Mouse (Mus musculus) kidney, embryonic 14.5 days (tissue): ENCODE data around the gene Sash1. TPM values are rescaled to one million over a fixed set of nuclear protein-coding genes. Genes with fewer than 3 reads are reported as not detected.
A peak's percentile ranks its signal among the peaks of the same experiment; 100 is the strongest.
"Not testable (repeated sequence)": the region's sequence is repeated elsewhere in the genome, so short reads cannot be mapped to it uniquely, and the experiment has no call there.

Source experiments
- ATAC-seq: fragments of 200-750 bp; cut with Nextera tagmentation; 2 replicates; pipeline ENCODE4 v1.8.0; 2017; ENCODE audit warnings: moderate number of reproducible peaks, mild to moderate bottlenecking, moderate TSS enrichment, moderate library complexity; ENCODE audit not compliant: low FRiP score, low TSS enrichment
- H3K27ac ChIP-seq: fragments of 300-500 bp; sonication (generic); 2 replicates; pipeline ENCODE4 v1.5.1; 2014; ENCODE audit warnings: low read depth, mild to moderate bottlenecking, low read length, moderate library complexity, mixed read lengths
- H3K27me3 ChIP-seq: fragments of 300-500 bp; sonication (generic); 2 replicates; pipeline ENCODE4 v1.6.1; 2014; ENCODE audit warnings: mild to moderate bottlenecking, low read length; ENCODE audit not compliant: control insufficient read depth, insufficient read depth
- H3K36me3 ChIP-seq: fragments of 300-500 bp; sonication (generic); 2 replicates; pipeline ENCODE4 v1.6.1; 2014; ENCODE audit warnings: low read length, mixed read lengths; ENCODE audit not compliant: control insufficient read depth, insufficient read depth
- H3K4me1 ChIP-seq: fragments of 300-500 bp; sonication (generic); 2 replicates; pipeline ENCODE4 v1.6.1; 2014; ENCODE audit warnings: low read length, mixed read lengths; ENCODE audit not compliant: control insufficient read depth, insufficient read depth
- H3K4me2 ChIP-seq: fragments of 300-500 bp; sonication (generic); replicated peaks from 2 replicates; pipeline ENCODE4 v1.6.1; 2014; ENCODE audit warnings: low read depth, mild to moderate bottlenecking, low read length
- H3K4me3 ChIP-seq: fragments of 300-500 bp; sonication (generic); 2 replicates; pipeline ENCODE4 v1.5.1; 2014; ENCODE audit warnings: mild to moderate bottlenecking, low read length
- H3K9ac ChIP-seq: fragments of 300-500 bp; sonication (generic); 2 replicates; pipeline ENCODE4 v1.6.1; 2014; ENCODE audit warnings: low read depth, mild to moderate bottlenecking, low read length, moderate library complexity
- H3K9me3 ChIP-seq: fragments of 300-500 bp; sonication (generic); 2 replicates; pipeline ENCODE4 v1.6.1; 2016; ENCODE audit warnings: low read length; ENCODE audit not compliant: control insufficient read depth
- WGBS: fragments of 180-500 bp; shearing (Covaris S2); extraction: QIAGEN DNeasy Blood & Tissue Kit; methylation state at CpG from one replicate; pipeline ENCODE4 v1.1.7; 2014; 5-methylcytosine and 5-hydroxymethylcytosine counted together
- polyA plus RNA-seq: library from polyadenylated mRNA; unstranded; fragments of >200 nt; fragmentation: Nextera tagmentation; extraction: Ambion mirVana; gene quantifications from 2 replicates; pipeline ENCODE4 v1.2.1, GENCODE M21; 2014

Gene Sash1
- polyA plus RNA-seq, 1 experiment from 2014 or later = 5.5 TPM

DNA sequence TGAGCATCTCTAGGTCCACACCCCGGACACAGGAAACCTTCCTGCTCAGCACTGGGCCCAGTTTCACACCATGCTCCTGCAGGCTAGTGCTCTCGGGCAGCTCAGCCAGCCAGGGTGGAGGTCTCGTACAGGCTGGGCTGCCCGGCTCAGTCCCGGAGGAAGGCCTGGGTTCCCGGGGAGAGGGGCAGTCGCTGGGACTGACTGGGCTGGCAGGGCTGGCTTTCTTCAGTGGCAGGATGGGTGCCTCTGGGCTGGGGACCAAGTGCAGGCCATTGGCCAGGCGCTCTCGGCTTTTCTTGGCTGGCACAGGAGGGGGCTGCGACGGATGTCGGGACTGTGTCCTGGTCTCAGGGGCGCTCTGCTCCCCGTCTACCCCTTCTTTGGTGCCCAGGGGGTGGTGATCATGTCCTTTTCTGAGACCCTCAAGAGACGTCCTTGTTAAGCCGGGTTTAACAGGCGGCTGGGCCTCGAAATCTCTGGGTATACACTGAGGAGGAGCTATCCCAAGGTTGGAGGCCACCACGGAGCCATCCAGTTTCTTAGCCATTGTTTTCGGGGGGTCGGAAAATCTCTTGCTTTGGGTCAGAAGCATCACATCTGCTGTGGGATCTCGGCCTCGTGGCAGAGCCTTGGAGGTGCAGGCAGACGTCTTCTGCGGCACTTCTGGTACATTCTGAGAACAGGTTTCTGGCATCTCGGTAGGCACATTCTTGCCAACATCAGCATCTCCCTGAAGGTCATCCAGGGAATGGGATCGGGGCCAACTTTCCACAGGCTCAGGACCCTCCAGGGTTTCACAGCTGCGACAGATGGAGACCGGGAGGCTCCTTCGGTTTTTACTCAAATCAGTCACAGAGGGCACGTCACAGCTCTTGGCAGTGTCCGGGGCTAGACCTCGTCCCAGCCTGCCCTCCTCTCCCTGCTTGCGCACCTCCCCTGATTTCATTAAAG, 156.2 kb downstream of the Sash1 start:
- Histone ChIP-seq H3K4me2 (no peak overlapping the region), H3K27ac (no peak overlapping the region), H3K9me3 (no peaks in the 10 kb centered on the region), H3K36me3 (peaks cover 61% of the 10 kb centered on the region), H3K27me3 (no peaks in the 10 kb centered on the region), H3K9ac (no peak overlapping the region), H3K4me3 (no peak overlapping the region), H3K4me1 (no peaks in the 10 kb centered on the region)
- WGBS = 94% methylated on average over 34 of the region's 34 CpGs
- no peak for ATAC-seq

GRCm38 (mm10) chr10:8719345-8719744, 166.5 kb downstream of the Sash1 start:
- no peak overlapping the region for H3K4me3 ChIP-seq
- no peaks in the 10 kb centered on the region for H3K4me1 ChIP-seq
- ATAC-seq = no peak
- no peaks in the 10 kb centered on the region for H3K27me3 ChIP-seq
- WGBS = 72% methylated on average over 13 of the region's 13 CpGs
- no peak overlapping the region for H3K4me2 ChIP-seq
- H3K27ac ChIP-seq = no peak overlapping the region
- no peak overlapping the region for H3K9ac ChIP-seq
- H3K9me3 ChIP-seq = no peaks in the 10 kb centered on the region
- peaks cover 12% of the 10 kb centered on the region; the same call in 1 of the 2 replicates for H3K36me3 ChIP-seq

DNA sequence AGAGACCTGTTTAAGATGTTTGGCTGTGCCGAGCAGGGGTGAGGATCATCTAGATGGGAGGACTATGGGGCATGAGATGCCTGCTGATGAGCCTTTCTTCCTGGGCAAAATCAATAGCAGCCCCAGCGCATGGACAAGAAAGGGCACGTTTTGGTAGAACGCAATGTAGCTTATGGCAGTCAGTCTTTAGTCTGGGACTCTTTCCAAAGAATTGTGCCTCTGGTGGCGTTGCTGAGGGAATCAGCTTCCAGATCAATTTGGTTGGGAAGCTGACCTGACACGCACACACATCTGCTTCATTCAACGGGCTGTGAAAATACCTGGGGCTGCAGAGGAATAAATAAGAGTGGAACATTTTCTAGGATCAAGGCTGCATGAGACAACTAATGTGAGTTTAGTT, 167.0 kb downstream of the Sash1 start:
- Histone ChIP-seq H3K27me3 (no peaks in the 10 kb centered on the region), H3K4me2 (no peak overlapping the region), H3K9ac (no peak overlapping the region), H3K9me3 (no peaks in the 10 kb centered on the region), H3K27ac (no peak overlapping the region), H3K4me1 (no peaks in the 10 kb centered on the region), H3K4me3 (no peak overlapping the region), H3K36me3 (peaks cover 10% of the 10 kb centered on the region; the same call in 1 of the 2 replicates)
- no peak for ATAC-seq
- 85% methylated on average over 7 of the region's 7 CpGs for whole genome bisulfite sequencing

DNA sequence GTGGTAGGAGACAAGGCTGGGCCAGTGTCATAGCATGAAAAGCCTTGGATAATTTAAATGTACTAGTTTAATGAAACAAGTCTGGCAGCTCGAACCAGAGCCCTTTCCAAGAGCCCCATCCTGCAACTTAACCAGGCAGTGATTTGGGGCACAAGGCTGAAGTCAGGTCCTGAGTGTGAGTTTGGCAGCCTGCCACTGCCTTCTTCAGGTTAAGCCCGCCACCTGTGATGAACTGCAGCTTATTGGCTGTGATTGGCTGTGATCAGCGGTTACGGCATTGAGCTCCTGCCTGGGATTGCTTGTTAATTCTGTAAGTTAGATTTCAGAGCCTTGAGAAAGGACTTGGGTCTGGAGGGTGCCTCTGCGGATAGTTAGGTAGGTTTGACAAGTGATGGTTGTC, 168.7 kb downstream of the Sash1 start:
- no peak overlapping the region for H3K4me2 ChIP-seq
- H3K9me3 ChIP-seq = no peaks in the 10 kb centered on the region
- 0 out of 2 replicates have a peak, but pooled peaks cover 3% of the 10 kb centered on the region for H3K36me3 ChIP-seq
- H3K27ac ChIP-seq = no peak overlapping the region
- H3K4me3 ChIP-seq = no peak overlapping the region
- no peaks in the 10 kb centered on the region for H3K27me3 ChIP-seq
- H3K9ac ChIP-seq = no peak overlapping the region
- 88% methylated on average over 5 of the region's 5 CpGs for WGBS
- no peak for ATAC-seq
- H3K4me1 ChIP-seq = no peaks in the 10 kb centered on the region

DNA sequence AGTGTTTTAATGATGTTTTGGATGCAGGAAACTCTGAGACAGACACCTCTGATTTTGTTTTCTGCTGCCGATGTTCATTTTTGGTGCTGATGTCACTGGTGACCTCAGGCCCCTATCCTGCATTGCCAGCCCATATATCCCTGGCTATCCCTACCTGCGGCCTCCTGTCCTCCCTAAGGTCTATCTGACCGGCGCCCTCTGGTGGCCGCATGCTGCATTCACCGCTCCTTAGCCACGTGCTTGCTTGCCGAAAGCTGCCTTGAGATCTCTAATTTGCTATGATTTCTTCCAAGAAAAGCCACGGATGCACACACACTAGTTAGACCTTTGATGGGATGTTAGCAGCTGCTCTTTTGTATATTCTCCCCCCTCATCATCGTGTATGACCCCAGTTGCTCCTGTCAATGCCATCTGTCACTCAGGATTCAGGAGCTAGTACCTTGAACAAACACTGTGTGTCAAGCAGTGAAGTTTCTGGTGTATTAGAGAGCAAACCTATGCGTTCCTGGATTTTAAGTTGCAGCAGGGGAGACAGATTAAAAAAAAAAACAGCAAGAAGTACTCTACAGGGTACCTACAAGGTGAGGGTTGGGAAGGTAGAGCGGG, 170.1 kb downstream of the Sash1 start:
- Histone ChIP-seq H3K4me1 (no peaks in the 10 kb centered on the region), H3K27ac (no peak overlapping the region), H3K27me3 (no peaks in the 10 kb centered on the region), H3K4me3 (no peak overlapping the region), H3K36me3 (no peaks in the 10 kb centered on the region), H3K4me2 (no peak overlapping the region), H3K9me3 (no peaks in the 10 kb centered on the region), H3K9ac (no peak overlapping the region)
- ATAC-seq = peak; percentile 76; the same call in 1 of the 2 replicates
- 17% methylated on average over 12 of the region's 12 CpGs for WGBS

DNA sequence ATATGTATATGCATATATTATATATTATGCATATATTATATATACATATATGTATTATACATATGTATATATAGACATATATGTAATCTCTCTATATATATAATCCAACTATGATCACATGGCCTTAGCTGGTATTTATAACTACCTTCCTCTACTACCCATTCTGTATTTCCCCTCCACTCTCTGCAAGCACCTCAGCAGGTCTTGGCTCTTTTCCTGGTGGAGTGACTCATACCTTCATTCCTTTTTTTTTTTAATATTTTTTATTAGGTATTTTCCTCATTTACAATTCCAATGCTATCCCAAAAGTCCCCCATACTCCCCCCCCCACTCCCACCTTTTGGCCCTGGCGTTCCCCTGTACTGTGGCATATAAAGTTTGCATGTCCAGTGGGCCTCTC, 189.2 kb downstream of the Sash1 start:
- H3K4me3 ChIP-seq, H3K27ac ChIP-seq, H3K4me2 ChIP-seq, H3K9me3 ChIP-seq, H3K9ac ChIP-seq, H3K27me3 ChIP-seq, ATAC-seq, H3K4me1 ChIP-seq, H3K36me3 ChIP-seq: not testable (repeated sequence)
- 83% methylated on average over 1 of the region's 1 CpGs for WGBS

- Histone ChIP-seq H3K27me3 (no peaks in the 10 kb centered on the region), H3K36me3 (no peaks in the 10 kb centered on the region), H3K4me1 (no peaks in the 10 kb centered on the region), H3K4me3 (no peak overlapping the region), H3K4me2 (no peak overlapping the region), H3K27ac (no peak overlapping the region), H3K9me3 (no peaks in the 10 kb centered on the region), H3K9ac (no peak overlapping the region)
- no peak for ATAC-seq
- 83% methylated on average over 7 of the region's 7 CpGs for WGBS
Observed at GRCm38 (mm10) chr10:8693996-8694500, 191.8 kb downstream of the Sash1 start.

DNA sequence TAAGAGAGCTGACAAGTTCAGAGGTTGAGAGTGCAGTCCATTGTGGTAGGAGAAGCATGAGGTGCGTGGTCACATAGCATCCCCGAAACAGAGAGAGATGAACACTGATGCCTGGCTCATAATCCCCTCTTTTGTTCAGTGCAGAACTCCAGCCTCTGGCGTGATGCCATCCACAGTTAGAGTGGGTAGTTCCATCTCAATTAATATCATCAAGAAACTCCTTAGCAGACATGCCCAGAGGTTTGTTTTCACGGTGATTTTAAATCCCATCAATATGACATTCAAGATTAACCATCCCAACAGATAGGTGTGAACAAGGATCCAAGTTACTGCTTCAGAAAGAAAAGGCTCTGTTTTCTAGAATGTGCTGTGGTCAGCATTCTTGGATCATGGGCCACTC, 192.3 kb downstream of the Sash1 start:
- Histone ChIP-seq H3K4me2 (no peak overlapping the region), H3K4me3 (no peak overlapping the region), H3K27me3 (no peaks in the 10 kb centered on the region), H3K9me3 (no peaks in the 10 kb centered on the region), H3K9ac (no peak overlapping the region), H3K36me3 (no peaks in the 10 kb centered on the region), H3K27ac (no peak overlapping the region), H3K4me1 (no peaks in the 10 kb centered on the region)
- ATAC-seq = no peak
- 89% methylated on average over 4 of the region's 4 CpGs for WGBS

DNA sequence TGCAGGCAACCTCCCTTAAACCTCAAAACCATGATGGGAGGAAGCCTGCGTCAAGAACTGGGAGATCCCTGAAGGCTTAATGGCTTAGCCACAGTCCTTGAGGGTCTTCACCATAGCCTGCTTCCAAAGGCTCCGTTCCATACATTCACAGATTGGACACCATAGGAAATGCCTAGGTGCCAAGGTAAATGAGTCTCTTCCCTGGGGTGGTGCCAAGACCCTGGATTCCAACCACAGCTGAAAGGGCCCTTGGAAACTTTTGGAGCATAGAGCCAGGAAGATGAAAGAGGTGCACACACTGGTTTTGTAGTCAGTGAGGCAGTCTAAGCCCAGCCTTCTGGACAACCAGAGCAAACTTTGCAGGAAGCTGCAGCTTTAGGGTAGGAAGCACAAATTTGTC, 193.3 kb downstream of the Sash1 start:
- Histone ChIP-seq H3K9me3 (no peaks in the 10 kb centered on the region), H3K4me2 (no peak overlapping the region), H3K4me1 (no peaks in the 10 kb centered on the region), H3K36me3 (no peaks in the 10 kb centered on the region), H3K27ac (no peak overlapping the region), H3K9ac (no peak overlapping the region), H3K4me3 (no peak overlapping the region), H3K27me3 (no peaks in the 10 kb centered on the region)
- WGBS = 96% methylated on average over 2 of the region's 2 CpGs
- ATAC-seq = no peak
